Mouse (Mus musculus) layer of hippocampus, adult 8-10 months (tissue): ENCODE measurements at regions not wholly inside any gene's neighbourhood (a gene's known extent, or its start where the extent isn't known, plus 50 kb on each side); places are given as distances from the start of the nearest gene placed in this dataset.

Experiments used
- DNase-seq, 2 experiments: peaks; one replicate each; pipeline ENCODE4 v3.0.0; 2022; ENCODE audit warnings: low spot score in 2 of 2

DNA sequence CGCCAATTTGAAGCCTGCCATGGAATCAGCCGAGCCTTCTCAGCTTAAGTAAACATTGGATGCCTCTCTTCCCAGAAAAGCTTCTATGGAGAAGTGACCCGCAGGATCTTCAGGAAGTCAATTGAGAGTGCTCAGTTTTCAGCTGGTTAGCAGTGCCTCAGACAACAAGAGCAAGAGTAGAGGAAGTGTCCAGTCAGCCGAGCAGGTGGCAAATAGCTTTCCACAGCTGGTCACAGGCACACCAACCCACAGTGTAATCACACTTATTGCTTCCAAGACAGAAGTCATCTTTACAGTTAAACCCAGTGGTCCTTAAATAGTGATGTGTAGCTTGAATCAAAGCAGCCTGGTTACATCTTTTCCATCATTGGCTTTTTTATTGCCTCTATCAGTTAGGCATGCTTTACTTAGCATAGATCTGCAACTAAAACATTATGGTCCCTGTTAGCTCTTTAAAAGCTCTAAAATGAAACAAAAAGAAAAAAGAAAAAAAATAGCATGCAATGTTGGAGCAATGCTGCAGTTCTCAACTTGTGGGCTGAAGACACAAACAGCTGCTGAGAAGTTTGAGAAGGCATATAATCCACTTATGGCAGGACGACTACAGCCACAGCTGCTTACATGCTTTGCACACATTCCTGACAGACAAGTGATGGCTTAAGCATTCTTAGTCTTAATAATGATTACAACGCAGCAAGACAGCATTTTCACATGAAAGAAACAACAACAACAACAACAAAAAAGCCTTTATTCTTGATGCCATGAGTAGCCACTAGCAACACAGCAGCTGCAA lies 444.5 kb downstream of the Tmem135 start:
- DNase-seq = no peak

DNA sequence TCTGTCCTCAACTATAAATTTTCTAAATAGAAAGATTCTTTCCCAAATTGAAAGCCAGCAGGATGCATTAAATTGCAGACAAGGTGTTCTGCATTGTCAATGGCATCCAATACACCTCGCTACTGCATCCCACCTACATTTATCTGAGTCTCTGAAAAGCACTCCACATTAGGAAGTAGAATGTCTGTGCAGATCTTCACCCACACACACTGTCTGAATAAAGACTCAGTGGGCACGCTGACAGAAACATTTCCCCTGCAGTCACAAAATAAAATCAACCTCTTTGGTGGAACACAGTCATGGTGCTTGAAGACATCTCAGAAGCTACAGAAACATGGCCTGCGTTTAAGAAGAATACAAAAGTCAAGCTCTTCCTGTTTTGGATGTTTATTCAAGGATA lies 449.0 kb downstream of the Tmem135 start:
- DNase-seq = no peak

DNA sequence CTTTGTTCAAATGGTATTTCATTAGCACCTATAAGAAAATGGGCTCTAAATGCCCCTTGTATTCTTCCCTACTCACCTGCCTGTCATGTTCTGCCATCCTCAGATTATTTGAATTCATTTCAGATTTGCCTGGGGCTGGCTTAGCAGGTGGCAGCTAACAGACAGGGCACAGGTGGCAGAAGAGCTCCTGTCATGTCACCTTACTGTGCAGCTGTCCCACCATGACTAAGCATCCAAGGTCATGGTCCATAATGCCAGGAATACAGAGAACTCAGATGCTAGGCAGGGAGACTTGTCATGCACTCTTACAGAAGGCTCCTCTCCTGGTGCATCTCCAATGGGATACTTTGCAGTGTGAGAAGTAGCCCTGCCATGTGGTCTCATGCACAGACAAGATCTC lies 458.7 kb downstream of the Tmem135 start:
- DNase-seq = no peak

DNA sequence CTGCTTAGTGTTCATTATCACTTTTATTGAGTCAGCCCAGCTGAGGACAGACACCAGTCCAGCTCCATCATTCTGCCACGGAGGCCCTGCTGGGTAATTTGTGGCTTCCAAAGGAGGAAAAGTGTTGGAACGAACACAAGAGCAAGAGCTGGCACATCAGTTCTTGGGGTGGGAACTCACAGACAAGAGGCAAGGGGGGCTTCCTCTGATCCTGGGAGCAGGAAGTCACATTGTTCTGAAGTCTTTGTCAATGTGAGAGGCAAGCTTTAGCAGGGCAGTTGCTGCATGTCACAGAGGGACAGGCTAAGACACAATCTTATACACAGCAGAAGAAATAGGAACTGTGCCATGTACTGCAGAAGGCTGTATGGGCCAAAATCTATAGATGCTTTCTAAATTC lies 459.1 kb downstream of the Tmem135 start:
- DNase-seq = no peak

DNA sequence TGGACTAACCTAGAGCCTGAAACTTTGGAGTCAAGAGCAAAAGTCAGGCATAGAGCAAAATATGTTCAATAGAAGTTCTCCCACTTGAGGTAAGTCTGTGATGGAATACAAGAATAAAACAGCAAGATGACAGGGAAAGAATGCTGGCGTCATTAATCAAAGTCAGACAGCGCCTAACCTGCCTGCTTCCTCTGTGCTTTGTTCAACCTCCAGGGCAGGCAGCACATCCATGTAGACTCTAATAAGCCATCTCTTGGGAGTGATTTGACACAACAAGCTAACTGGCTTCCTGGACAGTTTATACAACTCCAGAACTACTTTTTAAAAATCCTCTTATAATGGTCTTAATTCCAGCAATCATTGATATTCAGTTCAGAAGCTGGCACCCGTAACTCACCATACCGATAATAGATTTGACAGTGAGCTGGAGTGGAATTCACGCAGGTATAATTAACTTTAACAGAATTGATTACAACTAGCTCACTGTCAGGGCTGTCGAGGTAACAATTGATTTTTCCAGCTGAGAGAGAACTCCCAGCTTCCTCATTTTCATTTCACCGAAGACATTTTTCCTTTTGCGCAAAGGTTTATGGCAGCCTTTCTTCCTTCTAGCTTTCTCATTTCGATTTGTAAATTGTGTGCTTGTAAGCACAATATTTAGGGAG lies 462.6 kb downstream of the Tmem135 start:
- no peak for DNase-seq

DNA sequence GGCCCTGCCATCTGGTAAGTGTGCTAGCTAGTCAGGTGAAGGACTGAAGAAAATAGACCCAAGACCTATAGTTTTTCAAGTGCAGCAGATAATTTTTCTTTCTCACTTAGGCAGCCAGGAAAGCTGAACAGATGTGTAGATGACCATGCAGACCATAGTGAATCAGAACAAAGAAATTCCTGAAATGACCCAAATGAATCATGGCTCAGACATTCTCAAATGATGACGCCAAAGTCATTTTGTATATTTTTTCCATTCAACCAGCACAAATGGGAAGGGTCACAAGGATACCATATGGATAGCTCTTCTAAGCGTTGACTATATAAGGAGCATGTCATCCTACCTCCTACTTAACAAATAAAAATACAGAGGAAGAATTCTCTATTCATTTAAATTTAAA lies 463.8 kb downstream of the Tmem135 start:
- no peak for DNase-seq

DNA sequence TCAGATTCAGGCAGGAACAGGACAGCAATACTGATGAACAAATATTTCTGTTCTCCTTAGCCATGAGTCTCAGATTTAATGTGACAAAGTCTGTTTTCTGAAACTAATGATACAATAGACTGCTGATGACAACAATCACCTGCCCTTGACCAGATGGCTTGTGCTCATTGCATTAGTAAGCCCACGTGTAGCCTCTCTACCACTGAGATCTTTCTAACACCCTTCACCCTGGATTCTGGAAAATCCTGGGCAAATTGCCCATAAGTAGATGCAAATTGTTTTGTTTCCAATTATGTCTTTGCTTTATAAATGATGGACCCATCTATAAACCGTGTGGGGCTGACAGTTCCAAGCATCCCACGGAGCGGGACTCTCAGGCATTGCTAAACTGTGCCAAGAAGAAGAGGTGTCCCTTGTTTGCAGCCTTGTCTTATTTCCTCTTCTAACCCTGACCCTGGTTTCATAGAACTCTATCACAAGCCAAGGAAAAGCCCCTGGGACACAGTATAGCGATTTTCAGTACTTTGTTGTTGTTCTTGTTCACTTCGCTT lies 475.7 kb downstream of the Tmem135 start:
- no peak for DNase-seq
